Mouse (Mus musculus) forebrain, embryonic 12.5 days (tissue): ENCODE results near the gene Unkl. TPM values are rescaled to one million over a fixed set of nuclear protein-coding genes. Genes with fewer than 3 reads are reported as not detected.

Source experiments
- ATAC-seq: fragments of 200-750 bp; cut with Nextera tagmentation; 2 replicates; pipeline ENCODE4 v1.8.0; 2017; ENCODE audit warnings: moderate TSS enrichment; ENCODE audit not compliant: low FRiP score
- H3K27ac ChIP-seq: fragments of 300-500 bp; sonication (generic); 2 replicates; pipeline ENCODE4 v1.5.1; 2016; ENCODE audit warnings: mild to moderate bottlenecking
- H3K27me3 ChIP-seq: fragments of 300-500 bp; sonication (generic); 2 replicates; pipeline ENCODE4 v1.6.1; 2016; ENCODE audit warnings: mild to moderate bottlenecking
- H3K36me3 ChIP-seq: fragments of 300-500 bp; sonication (generic); replicated peaks from 2 replicates; pipeline ENCODE4 v1.6.1; 2016; ENCODE audit warnings: mild to moderate bottlenecking
- H3K4me1 ChIP-seq: fragments of 300-500 bp; sonication (generic); 2 replicates; pipeline ENCODE4 v1.6.1; 2016
- H3K4me2 ChIP-seq: fragments of 300-500 bp; sonication (generic); 2 replicates; pipeline ENCODE4 v1.6.1; 2016; ENCODE audit warnings: mild to moderate bottlenecking, moderate library complexity
- H3K4me3 ChIP-seq: fragments of 300-500 bp; sonication (generic); replicated peaks from 2 replicates; pipeline ENCODE4 v1.5.1; 2016; ENCODE audit warnings: mild to moderate bottlenecking
- H3K9ac ChIP-seq: fragments of 300-500 bp; sonication (generic); 2 replicates; pipeline ENCODE4 v1.6.1; 2016; ENCODE audit warnings: mild to moderate bottlenecking
- H3K9me3 ChIP-seq: fragments of 300-500 bp; sonication (generic); 2 replicates; pipeline ENCODE4 v1.6.1; 2016
- WGBS: fragments of 180-500 bp; shearing (Covaris S2); methylation state at CpG from one replicate; pipeline ENCODE4 v1.1.7; 2016; 5-methylcytosine and 5-hydroxymethylcytosine counted together
- microRNA-seq: library from miRNA; unstranded; fragments of <30 nt; microRNA quantifications from one replicate; pipeline ENCODE4, GENCODE M21; 2017
- polyA plus RNA-seq: library from polyadenylated mRNA; unstranded; fragments of >200 nt; fragmentation: Nextera tagmentation; extraction: Ambion mirVana; gene quantifications from 2 replicates; pipeline ENCODE4 v1.2.1, GENCODE M21; 2016

Unkl gene
- polyA plus RNA-seq, 1 experiment from 2014 or later, result 10.0 TPM

DNA sequence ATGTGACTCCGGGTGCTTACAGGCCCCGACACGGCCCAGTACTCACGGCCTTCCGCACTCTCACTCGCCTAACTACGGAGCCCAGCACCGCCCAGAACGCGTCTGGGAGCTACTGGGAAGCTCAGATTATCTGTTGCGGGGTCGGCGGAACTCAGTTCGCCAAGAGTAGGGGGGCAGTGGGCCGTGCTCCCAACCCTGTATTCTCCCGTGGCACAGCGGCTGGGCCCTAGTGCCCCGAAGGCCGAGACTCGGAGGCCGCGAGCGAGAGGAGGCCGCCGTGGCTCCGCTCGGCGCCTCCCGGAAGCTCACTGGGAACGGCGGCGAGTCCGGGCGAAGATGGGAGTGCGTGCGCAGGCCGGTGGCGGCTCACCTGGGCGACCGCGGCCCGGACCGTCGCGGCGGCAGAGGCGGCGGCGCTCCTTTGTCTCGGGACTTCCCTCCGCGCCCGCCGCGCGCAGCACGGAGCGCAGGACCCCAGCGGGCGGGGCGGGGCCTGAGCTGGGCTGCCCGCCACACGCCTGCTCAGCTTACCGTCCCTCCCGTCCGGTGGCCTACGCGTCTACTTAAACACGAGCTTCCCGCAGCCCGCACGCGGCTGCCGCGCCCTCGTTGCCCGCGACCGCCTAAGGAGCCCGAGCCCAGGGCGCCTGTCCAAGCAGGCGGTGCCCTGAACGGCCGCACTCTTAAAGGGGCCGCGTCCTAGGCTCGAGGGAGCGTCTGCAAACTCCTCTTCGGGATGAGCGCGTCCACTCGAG, 84.9 kb downstream of the Unkl start:
- ATAC-seq, result peak; percentile 93
- Histone ChIP-seq H3K27ac (peak overlapping the region; percentile 97), H3K4me1 (peaks cover 39% of the 10 kb centered on the region), H3K27me3 (no peaks in the 10 kb centered on the region), H3K9ac (peak overlapping the region; percentile 99), H3K9me3 (no peaks in the 10 kb centered on the region), H3K4me2 (peak overlapping the region; percentile 99), H3K4me3 (peak overlapping the region; percentile 97), H3K36me3 (peaks cover 22% of the 10 kb centered on the region)
- WGBS, result under 1% methylated on average over 85 of the region's 92 CpGs

DNA sequence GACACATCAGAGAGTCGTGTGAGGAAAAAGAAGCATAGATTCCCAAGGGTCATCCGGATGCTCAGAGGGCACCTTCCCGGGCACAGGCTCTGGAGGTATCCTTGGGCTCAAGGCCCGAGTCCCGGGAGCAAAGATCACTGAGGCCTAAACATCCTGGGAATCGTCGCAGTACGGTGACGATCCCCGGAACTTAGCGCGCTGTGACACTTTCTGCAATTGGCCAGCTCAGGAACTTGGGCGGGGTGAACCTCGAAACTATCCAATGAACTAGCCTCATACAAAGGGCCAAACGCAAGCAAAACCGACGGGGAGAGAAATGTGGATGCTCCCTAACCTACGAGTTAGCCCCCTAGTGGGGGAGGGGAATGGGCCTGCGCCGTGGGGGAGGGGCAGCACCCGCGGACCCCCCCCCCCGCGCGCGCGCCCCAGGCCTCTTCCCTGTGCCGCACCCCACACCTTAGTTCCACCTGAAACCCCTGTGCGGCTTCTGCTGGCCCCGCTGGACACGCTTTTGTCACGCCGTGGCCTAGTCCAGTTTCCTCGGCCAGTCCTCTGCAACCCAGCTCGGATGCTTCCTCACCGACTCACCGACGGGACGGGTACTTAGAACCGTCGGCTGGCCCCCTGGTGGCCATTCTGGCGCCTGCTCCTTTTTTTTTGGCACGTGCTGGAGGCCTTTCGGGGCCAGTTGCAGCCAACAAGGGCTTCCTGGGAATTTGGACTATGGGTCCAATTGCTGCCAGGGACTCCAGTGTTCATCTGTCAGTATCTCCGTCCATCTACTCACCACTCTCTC, 85.7 kb downstream of the Unkl start:
- Histone ChIP-seq H3K27ac (peak overlapping the region; percentile 97), H3K9ac (peak overlapping the region; percentile 99), H3K4me2 (peak overlapping the region; percentile 99), H3K36me3 (peaks cover 15% of the 10 kb centered on the region), H3K27me3 (no peaks in the 10 kb centered on the region; the same call in 1 of the 2 replicates), H3K9me3 (no peaks in the 10 kb centered on the region), H3K4me1 (peaks cover 39% of the 10 kb centered on the region), H3K4me3 (peak overlapping the region; percentile 97)
- peak; percentile 92 for ATAC-seq
- under 1% methylated on average over 43 of the region's 45 CpGs for WGBS

DNA sequence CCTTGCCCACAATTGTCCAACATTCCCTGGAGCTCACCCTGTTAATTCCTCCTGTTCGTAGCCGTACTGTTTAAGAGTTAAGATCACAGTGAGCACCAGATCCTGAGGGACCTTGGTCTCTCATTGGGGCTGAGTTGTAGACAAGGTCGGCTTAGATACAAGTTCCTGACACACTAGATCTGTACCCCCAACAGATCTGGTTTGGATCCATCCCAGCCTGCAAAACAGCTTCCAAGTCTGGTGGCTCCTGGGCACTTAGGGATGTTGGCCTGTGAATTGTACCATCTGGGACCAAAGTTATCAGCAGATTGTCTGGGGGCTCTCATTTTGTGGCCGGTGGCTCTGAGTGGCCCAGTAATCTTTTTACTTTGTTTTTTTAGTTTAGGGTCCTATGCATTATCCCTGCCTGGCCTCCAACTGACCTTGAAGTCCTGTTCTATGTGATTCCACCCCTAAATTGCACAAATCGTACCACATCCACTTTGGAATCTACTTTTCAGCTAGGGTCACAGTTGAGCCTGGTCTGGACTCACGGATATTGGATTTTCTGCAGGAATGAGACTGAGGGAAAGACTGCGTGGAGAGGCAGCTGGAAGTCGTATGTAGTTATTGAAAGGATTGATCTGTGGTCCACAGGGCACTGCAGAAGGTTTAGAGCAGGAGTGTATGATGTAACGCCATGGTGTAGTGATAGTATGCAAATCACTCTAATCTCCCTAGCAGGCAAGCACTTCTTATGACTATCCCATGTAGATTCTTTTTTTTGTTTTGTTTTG, 86.6 kb downstream of the Unkl start, which contains the start of gene Ube2i:
Gene Ube2i (minus strand): TSS at position 52 of the 776 bp plus-strand sequence.
- no peak for ATAC-seq
- peaks cover 33% of the 10 kb centered on the region for H3K4me1 ChIP-seq
- peak within 1 kb of the TSS; percentile 97 for H3K4me3 ChIP-seq
- peak within 1 kb of the TSS; percentile 97 for H3K27ac ChIP-seq
- peak within 1 kb of the TSS; percentile 99 for H3K9ac ChIP-seq
- H3K27me3 ChIP-seq, result no peaks in the 10 kb centered on the region; the same call in 1 of the 2 replicates
- H3K4me2 ChIP-seq, result peak within 1 kb of the TSS; percentile 99
- no peaks in the 10 kb centered on the region for H3K9me3 ChIP-seq
- 84% methylated on average over 9 of the region's 9 CpGs for WGBS
- H3K36me3 ChIP-seq, result peaks cover 6% of the 10 kb centered on the region

DNA sequence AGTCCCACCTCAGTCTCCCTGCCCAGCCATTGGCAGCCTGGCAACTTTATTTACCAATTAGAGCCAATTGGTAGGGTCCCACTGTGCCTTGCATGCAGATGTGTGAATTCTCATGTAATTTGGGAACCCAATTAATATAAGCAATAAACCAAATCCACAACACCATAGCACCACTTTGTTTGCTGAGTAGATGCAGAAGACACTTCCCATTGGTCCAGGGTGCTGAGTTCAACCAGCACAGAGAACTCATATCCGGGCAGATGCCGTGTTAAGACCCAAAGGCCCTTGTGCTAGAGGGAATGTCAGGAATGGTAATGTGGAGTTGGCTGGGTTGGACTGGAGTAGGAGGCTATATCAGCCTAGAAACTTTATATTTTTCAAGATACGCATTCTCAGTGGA, 87.6 kb downstream of the Unkl start:
- no peak overlapping the region for H3K9ac ChIP-seq
- ATAC-seq, result no peak
- H3K4me1 ChIP-seq, result peaks cover 23% of the 10 kb centered on the region
- H3K9me3 ChIP-seq, result no peaks in the 10 kb centered on the region
- H3K36me3 ChIP-seq, result 0 out of 2 replicates have a peak, but pooled peaks cover 4% of the 10 kb centered on the region
- no peaks in the 10 kb centered on the region; the same call in 1 of the 2 replicates for H3K27me3 ChIP-seq
- H3K27ac ChIP-seq, result no peak overlapping the region
- no peak overlapping the region for H3K4me2 ChIP-seq
- WGBS, result 95% methylated on average over 3 of the region's 3 CpGs
- no peak overlapping the region for H3K4me3 ChIP-seq

DNA sequence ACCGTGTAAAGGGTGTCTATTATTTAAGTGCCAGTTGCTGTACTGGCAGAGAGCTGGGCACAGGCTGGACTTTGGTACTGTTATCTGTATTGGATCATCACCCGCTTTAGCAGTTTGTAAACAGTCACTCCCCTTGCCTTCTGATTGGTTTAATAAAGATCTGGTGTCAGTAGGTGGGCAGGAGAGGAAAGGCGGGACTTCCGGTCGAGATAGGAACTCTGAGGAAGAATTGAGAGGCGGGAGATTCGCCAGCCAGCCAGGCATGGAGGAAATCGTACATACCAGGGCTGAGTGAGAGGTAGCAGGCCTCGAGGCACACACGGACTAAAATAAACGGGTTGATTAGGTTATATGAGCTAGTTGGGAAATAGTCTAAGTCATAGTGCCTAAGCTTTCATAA, 93.9 kb downstream of the Unkl start:
- no peak overlapping the region for H3K9ac ChIP-seq
- H3K27ac ChIP-seq, result no peak overlapping the region
- H3K36me3 ChIP-seq, result no peaks in the 10 kb centered on the region
- no peaks in the 10 kb centered on the region; the same call in 1 of the 2 replicates for H3K27me3 ChIP-seq
- 48% methylated on average over 11 of the region's 11 CpGs for WGBS
- no peak overlapping the region for H3K4me2 ChIP-seq
- ATAC-seq, result no peak
- no peaks in the 10 kb centered on the region for H3K4me1 ChIP-seq
- no peaks in the 10 kb centered on the region for H3K9me3 ChIP-seq
- no peak overlapping the region for H3K4me3 ChIP-seq

Small RNA genes lying within 50 kb of the gene (microRNA-seq; reads per million reads assigned to microRNA genes)
- gene Mir3547, result 3.9 reads per million, percentile 13 among the genes with 10 or more reads in this experiment

Other genes starting within 250 kb of the Unkl start
- 304 and 312 TPM in 2 replicates for gene Jpt2, start 227.7 kb upstream of the Unkl start, polyA plus RNA-seq
- 12.8 and 14.6 TPM in 2 replicates for gene Cramp1l, start 172.6 kb upstream of the Unkl start, polyA plus RNA-seq
- gene Ift140, start 172.3 kb upstream of the Unkl start, polyA plus RNA-seq, result 28.1 and 31.8 TPM in 2 replicates
- 8.2 and 9.1 TPM in 2 replicates for gene Tmem204, start 104.8 kb upstream of the Unkl start, polyA plus RNA-seq
- gene Telo2, start 72.4 kb upstream of the Unkl start, polyA plus RNA-seq, result 42.4 and 47.5 TPM in 2 replicates
- gene Ptx4, start 67.6 kb upstream of the Unkl start, polyA plus RNA-seq, result 0.18 TPM in 1 of 2 replicates, not detected in the other
- 23.9 and 26.1 TPM in 2 replicates for gene Clcn7, start 55.0 kb upstream of the Unkl start, polyA plus RNA-seq
- not detected in 2 replicates for gene Ccdc154, start 25.9 kb upstream of the Unkl start, polyA plus RNA-seq
- not detected in 2 replicates for gene Gm38655, start 12.9 kb upstream of the Unkl start, polyA plus RNA-seq
- gene BC003965, start 3.8 kb upstream of the Unkl start, polyA plus RNA-seq, result 36.2 and 37.3 TPM in 2 replicates
- 60.1 and 64.4 TPM in 2 replicates for gene Gnptg, start 51.7 kb downstream of the Unkl start, polyA plus RNA-seq
- gene Tsr3, start 51.8 kb downstream of the Unkl start, polyA plus RNA-seq, result 61.0 and 64.2 TPM in 2 replicates
- gene Baiap3, start 68.0 kb downstream of the Unkl start, polyA plus RNA-seq, result 2.9 and 3.8 TPM in 2 replicates
- gene Ube2i, start 86.2 kb downstream of the Unkl start, polyA plus RNA-seq, result 849 and 866 TPM in 2 replicates
- gene Prss34, start 110.0 kb downstream of the Unkl start, polyA plus RNA-seq, result not detected in 2 replicates
- gene Prss28, start 120.2 kb downstream of the Unkl start, polyA plus RNA-seq, result not detected in 2 replicates
- not detected in 2 replicates for gene Prss29, start 130.3 kb downstream of the Unkl start, polyA plus RNA-seq
- not detected in 2 replicates for gene Tpsab1, start 157.2 kb downstream of the Unkl start, polyA plus RNA-seq
- not detected in 2 replicates for gene Tpsb2, start 177.9 kb downstream of the Unkl start, polyA plus RNA-seq
- gene Tpsg1, start 180.9 kb downstream of the Unkl start, polyA plus RNA-seq, result 0.29 and 0.45 TPM in 2 replicates
- gene Cacna1h, start 245.4 kb downstream of the Unkl start, polyA plus RNA-seq, result 7.8 and 7.9 TPM in 2 replicates